Mouse (Mus musculus) central nervous system, embryonic 18 days (tissue): ENCODE data around the gene Mtmr4. TPM values are rescaled to one million over a fixed set of nuclear protein-coding genes. Genes with fewer than 3 reads are reported as not detected.

ENCODE experiments used
- polyA plus RNA-seq: library from polyadenylated mRNA; depleted of rRNA; stranded (reverse); fragments of >200 nt; gene quantifications from 2 replicates; pipeline ENCODE4 v1.2.3, GENCODE M21; 2012; rRNA removed

Mtmr4 gene
- 64.5 and 66.9 TPM in 2 replicates for polyA plus RNA-seq

GRCm38 (mm10) chr11:87591526-87592353 lies at the start of gene Mtmr4:
Gene Mtmr4, plus strand, starts transcription at chr11:87592162.

GRCm38 (mm10) chr11:87566501-87566900 lies 25.5 kb upstream of the Mtmr4 start, which contains the start of gene Gm11492:
Gene Gm11492, plus strand, starts transcription at chr11:87566653.

GRCm38 (mm10) chr11:87568255-87568953 lies 23.6 kb upstream of the Mtmr4 start, which contains the start of gene Sept4:
Gene Sept4, plus strand, starts transcription at chr11:87568903.

GRCm38 (mm10) chr11:87616790-87617474 lies 25.0 kb downstream of the Mtmr4 start, which contains the start of gene Hsf5:
Gene Hsf5, plus strand, starts transcription at chr11:87617164.

GRCm38 (mm10) chr11:87662407-87662806 lies 70.4 kb downstream of the Mtmr4 start, which contains the start of gene Rnf43:
Gene Rnf43, plus strand, starts transcription at chr11:87662722.

Other genes starting within 250 kb of the Mtmr4 start
- gene Ppm1e, start 233.1 kb upstream of the Mtmr4 start, polyA plus RNA-seq: 54.1 and 59.2 TPM in 2 replicates
- 4.2 and 4.7 TPM in 2 replicates for gene Rad51c, start 187.2 kb upstream of the Mtmr4 start, polyA plus RNA-seq
- 0.34 and 0.90 TPM in 2 replicates for gene Tex14, start 187.1 kb upstream of the Mtmr4 start, polyA plus RNA-seq
- gene Gm11492, start 25.5 kb upstream of the Mtmr4 start, polyA plus RNA-seq: not detected in 2 replicates
- gene Sept4, start 23.3 kb upstream of the Mtmr4 start, polyA plus RNA-seq: 34.0 and 38.4 TPM in 2 replicates
- gene Hsf5, start 25.0 kb downstream of the Mtmr4 start, polyA plus RNA-seq: 0.19 and 0.27 TPM in 2 replicates
- 0.48 and 1.1 TPM in 2 replicates for gene Rnf43, start 70.6 kb downstream of the Mtmr4 start, polyA plus RNA-seq
- gene Supt4a, start 145.4 kb downstream of the Mtmr4 start, polyA plus RNA-seq: 124 and 135 TPM in 2 replicates
- 193 and 207 TPM in 2 replicates for gene Tspoap1, start 168.4 kb downstream of the Mtmr4 start, polyA plus RNA-seq
- gene Mpo, start 201.4 kb downstream of the Mtmr4 start, polyA plus RNA-seq: 0.12 TPM in 2 replicates
- gene Lpo, start 236.1 kb downstream of the Mtmr4 start, polyA plus RNA-seq: 1.9 and 2.4 TPM in 2 replicates